Mouse (Mus musculus) cerebellum, postnatal 25 days (tissue): ENCODE measurements around the gene Npff.

Experiments
- DNase-seq, 2 experiments: peaks; one replicate each; pipeline ENCODE4 v3.0.0; 2021; ENCODE audit warnings: mixed read lengths in 2 of 2

The Npff gene

GRCm38 (mm10) chr15:102524892-102525485 is at the start of gene Npff:
Gene Npff, minus strand, starts transcription at chr15:102524942.
- DNase-seq = peak; percentile 91 to 92

GRCm38 (mm10) chr15:102572081-102572480 is 47.3 kb upstream of the Npff start:
- DNase-seq = no peak

- DNase-seq = no peak
These were observed 43.1 kb upstream of the Npff start for GRCm38 (mm10) chr15:102567849-102568248.

GRCm38 (mm10) chr15:102563681-102564080 is 38.9 kb upstream of the Npff start:
- peak in 1 of 2 experiments; percentile 47 for DNase-seq

GRCm38 (mm10) chr15:102563061-102563460 is 38.3 kb upstream of the Npff start:
- DNase-seq = no peak

GRCm38 (mm10) chr15:102562491-102562890 is 37.7 kb upstream of the Npff start:
- no peak for DNase-seq

GRCm38 (mm10) chr15:102557580-102557979 is 32.8 kb upstream of the Npff start:
- peak in 1 of 2 experiments; percentile 51 for DNase-seq

GRCm38 (mm10) chr15:102555581-102555980 is 30.8 kb upstream of the Npff start:
- no peak for DNase-seq

GRCm38 (mm10) chr15:102552599-102552998 is 27.9 kb upstream of the Npff start:
- DNase-seq = no peak

- DNase-seq = peak; percentile 89 to 90
These were observed 22.7 kb upstream of the Npff start for GRCm38 (mm10) chr15:102547478-102547877.

GRCm38 (mm10) chr15:102546677-102547427 is 22.1 kb upstream of the Npff start:
- DNase-seq = peak; percentile 94 to 97

GRCm38 (mm10) chr15:102546246-102546645 is 21.5 kb upstream of the Npff start:
- peak; percentile 51 to 63 for DNase-seq

- DNase-seq = peak; percentile 90 to 92
These were observed 20.1 kb upstream of the Npff start for GRCm38 (mm10) chr15:102544801-102545200.

- DNase-seq = peak in 1 of 2 experiments; percentile 32
These were observed 9.2 kb upstream of the Npff start for GRCm38 (mm10) chr15:102533926-102534325.

- peak; percentile 55 to 67 for DNase-seq
These were observed 7.6 kb upstream of the Npff start for GRCm38 (mm10) chr15:102532106-102532900.

GRCm38 (mm10) chr15:102531586-102531985 is 6.8 kb upstream of the Npff start:
- DNase-seq = no peak

- DNase-seq = no peak
These were observed 5.8 kb upstream of the Npff start for GRCm38 (mm10) chr15:102530566-102530965.

GRCm38 (mm10) chr15:102528396-102528795 is 3.7 kb upstream of the Npff start:
- no peak for DNase-seq

- peak in 1 of 2 experiments; percentile 59 for DNase-seq
These were observed 3.2 kb upstream of the Npff start for GRCm38 (mm10) chr15:102527936-102528335.

- DNase-seq = no peak
These were observed 1.6 kb upstream of the Npff start for GRCm38 (mm10) chr15:102526111-102527002.

GRCm38 (mm10) chr15:102521480-102521879 is 3.3 kb downstream of the Npff start:
- DNase-seq = peak in 1 of 2 experiments; percentile 27

GRCm38 (mm10) chr15:102520416-102520815 is 4.3 kb downstream of the Npff start:
- peak; percentile 60 to 67 for DNase-seq
